Comparison of ENCODE assay signal across 8 mouse cellular contexts in genomic region chr7:4812303-4813104, GRCm38 (mm10). TPM values are rescaled to one million over a fixed set of nuclear protein-coding genes. Genes with fewer than 3 reads are reported as not detected.
DNase-seq lines count a peak whose midpoint lies in the region; ATAC-seq lines count a peak whose summit lies in the region.

TSS of gene Ube2s (minus strand) at chr7:4812590.

- peak; percentile 100 for DNase-seq in NIH3T3 (ENCODE audit: low read depth)
- DNase-seq in cerebellum, postnatal 10 days, result peak; percentile 99 to 100
- peak; percentile 98 for DNase-seq in frontal cortex, postnatal 10 days (ENCODE audit: low spot score in 2 of 2)
- peak; percentile 98 to 99 for DNase-seq in layer of hippocampus, postnatal 14 days (ENCODE audit: low spot score in 2 of 2)
- peak; percentile 97 for DNase-seq in lung, postnatal 14 days
- DNase-seq in retina, adult 2 months (ENCODE audit: low read depth, low spot score), result peak; percentile 99
- peak; percentile 98 to 99 for DNase-seq in thymus, postnatal 36 days

- H3K27me3 ChIP-seq in hindbrain, embryonic 12.5 days, result no peaks in the 10 kb centered on the region

- peak within 1 kb of the TSS; percentile 87 for H3K4me2 ChIP-seq in hindbrain, embryonic 12.5 days (replicated peaks)

- H3K27ac ChIP-seq in hindbrain, embryonic 12.5 days, result peak within 1 kb of the TSS; percentile 97

- ATAC-seq in hindbrain, embryonic 12.5 days (ENCODE audit: low FRiP score), result peak; percentile 99

- no peaks in the 10 kb centered on the region for H3K9me3 ChIP-seq in hindbrain, embryonic 12.5 days (replicated peaks)

- H3K4me1 ChIP-seq in hindbrain, embryonic 12.5 days, result peaks cover 27% of the 10 kb centered on the region

- peak within 1 kb of the TSS; percentile 91 for H3K4me3 ChIP-seq in hindbrain, embryonic 12.5 days

- under 1% methylated on average over 62 of the region's 62 CpGs for WGBS in hindbrain, embryonic 12.5 days

- H3K9ac ChIP-seq in hindbrain, embryonic 12.5 days, result peak within 1 kb of the TSS; percentile 98

- H3K36me3 ChIP-seq in hindbrain, embryonic 12.5 days, result peaks cover 24% of the 10 kb centered on the region

RNA-seq across cellular contexts. Expression of gene Ube2s, which starts in this region (rescaled TPM):
- polyA plus RNA-seq in hindbrain, embryonic 12.5 days (2016; fragmentation: Nextera tagmentation; extraction: Ambion mirVana), result 331 and 348 TPM in 2 replicates
- 100 to 1,000 TPM; 103 to 123 TPM for total RNA-seq in layer of hippocampus, postnatal 14 days (2021)

Comparison
In these comparisons a context has a peak if more than half of its experiments do, and no peak if none do; other contexts are left out.
1. Peak in every context shown above with its lines: DNase-seq, ATAC-seq, H3K4me3 ChIP-seq and H3K27ac ChIP-seq.